Mouse (Mus musculus): Measurements from ENCODE around the gene Parm1.

Gene Parm1

GRCm38 (mm10) chr5:91517480-91518301 is at the start of gene Parm1:
TSS of gene Parm1 (plus strand) at chr5:91517615.
- DNase-seq: peak; percentile 37

DNA sequence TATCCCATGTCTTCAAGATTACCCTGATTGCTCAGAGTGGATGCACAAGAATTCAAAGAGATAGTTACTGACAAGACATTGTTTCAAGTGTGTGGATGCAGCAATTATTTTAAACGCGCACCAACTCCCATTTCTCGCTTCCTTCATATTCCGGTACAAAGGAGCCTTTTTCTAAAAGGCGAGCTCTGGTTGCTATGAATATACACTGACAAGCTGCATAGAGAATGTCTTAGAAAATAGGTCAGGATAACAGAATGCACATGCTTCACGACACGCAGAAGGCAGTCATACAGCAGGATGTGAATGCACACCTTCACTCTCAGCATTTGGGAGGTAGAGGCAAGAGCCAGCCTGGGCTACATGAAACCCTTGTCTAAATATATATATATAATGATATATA is 42.2 kb upstream of the Parm1 start:
- no peak for DNase-seq

- DNase-seq: no peak
Observed at GRCm38 (mm10) chr5:91476863-91477262, 40.6 kb upstream of the Parm1 start.

- DNase-seq: no peak
Observed at GRCm38 (mm10) chr5:91478673-91479072, 38.7 kb upstream of the Parm1 start.

DNA sequence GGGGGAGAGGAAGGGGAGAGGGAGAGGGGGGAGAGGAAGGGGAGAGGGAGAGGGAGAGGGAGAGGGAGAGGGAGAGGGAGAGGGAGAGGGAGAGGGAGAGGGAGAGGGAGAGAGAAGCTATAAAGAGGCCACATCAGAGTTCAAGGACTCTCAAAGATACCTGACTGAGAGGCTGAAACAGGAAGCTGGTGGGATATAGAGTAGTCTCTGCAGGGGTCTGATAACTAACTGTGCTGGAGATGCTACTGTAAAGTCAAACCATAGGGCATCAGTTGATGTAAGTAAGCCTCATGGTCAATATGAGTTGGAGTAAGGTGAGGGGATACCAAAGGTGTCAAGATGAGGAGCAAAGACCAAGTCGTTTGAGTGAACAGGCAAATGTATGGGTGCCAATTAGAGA is 37.3 kb upstream of the Parm1 start:
- DNase-seq: no peak

DNA sequence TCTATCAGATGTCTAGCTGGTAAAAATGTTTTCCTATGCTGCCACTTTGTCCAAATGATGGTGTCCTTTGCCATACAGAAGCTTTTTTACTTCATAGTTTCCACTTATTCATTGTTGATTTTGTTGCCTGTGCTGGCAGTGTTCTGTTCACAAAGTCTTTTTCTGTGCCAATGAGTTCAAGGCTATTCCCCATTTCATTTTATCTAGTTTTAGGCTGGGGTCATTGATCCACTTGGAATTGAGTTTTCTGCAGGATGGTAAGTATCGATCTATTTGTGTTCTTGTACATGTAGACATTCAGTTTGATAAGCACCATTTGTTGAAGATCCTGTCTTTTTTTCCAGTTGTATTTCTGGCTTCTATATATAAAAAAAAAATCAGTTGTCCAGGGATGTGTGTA is 33.1 kb upstream of the Parm1 start:
- no peak for DNase-seq

- no peak for DNase-seq
Observed at GRCm38 (mm10) chr5:91494456-91494855, 23.0 kb upstream of the Parm1 start.

DNA sequence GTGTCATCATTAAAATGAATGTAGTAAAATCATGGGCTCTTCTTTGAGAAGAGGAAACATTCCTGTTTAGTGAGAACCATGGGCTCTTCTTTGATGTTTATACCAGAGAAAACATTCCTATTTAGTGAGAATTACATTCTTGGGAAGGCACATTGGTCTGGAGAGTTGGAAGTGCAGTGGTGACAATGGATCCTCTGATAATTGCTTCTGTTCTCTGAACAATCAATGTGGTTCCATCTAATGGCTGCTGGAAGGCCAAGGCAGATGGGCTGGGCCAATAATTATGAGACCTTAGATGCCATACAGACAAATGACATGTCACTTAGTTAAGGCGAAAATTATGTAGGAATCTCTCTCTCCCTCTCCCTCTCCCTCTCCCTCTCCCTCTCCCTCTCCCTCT is 16.1 kb upstream of the Parm1 start:
- no peak for DNase-seq

DNA sequence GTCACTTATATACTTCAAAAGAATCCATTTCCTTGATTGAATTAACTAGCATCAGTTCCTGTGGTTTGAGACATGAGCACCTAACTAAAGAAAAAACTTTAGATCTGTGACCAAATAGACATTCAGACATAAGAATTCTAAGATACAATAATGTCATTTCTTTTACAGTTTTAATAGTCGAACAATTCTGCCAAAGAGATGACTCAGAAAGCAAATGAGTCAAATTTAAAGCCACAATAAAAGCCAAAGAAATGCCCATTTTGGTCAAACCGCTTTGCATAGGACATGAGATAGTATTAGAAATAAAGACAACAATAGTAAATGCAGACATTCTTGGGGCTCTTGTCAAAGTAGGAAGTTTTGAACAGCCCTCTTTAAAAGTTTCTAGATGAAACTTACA is 15.0 kb upstream of the Parm1 start:
- DNase-seq: no peak

DNA sequence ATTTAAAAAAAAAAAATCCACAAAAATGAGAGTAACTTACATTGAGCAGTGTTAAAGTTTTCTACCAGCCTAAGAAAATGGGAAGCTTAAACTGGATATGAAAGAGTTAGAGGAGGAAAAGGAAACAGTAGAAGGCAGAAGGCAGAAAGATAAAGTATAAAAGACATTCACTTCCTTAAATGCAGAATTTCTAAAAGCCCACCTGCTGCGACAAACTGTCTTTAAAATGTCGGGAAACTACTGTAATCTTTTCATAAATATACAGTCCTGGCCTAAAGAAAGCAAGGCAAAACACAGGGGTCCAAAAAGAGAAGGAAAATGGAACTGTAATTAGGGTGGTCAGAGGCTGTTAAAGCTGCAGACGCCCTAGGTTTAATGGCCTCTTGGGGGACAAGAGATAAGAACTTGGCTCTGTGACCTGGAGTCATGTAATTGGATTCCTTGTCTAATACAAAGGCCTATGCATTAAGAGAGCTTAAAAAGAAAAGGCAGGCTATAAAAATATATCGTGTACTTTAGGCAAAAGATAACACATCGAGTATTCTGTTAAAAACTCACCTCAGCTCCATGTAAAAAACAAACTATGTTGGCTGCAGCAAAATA is 13.0 kb upstream of the Parm1 start:
- no peak for DNase-seq

DNA sequence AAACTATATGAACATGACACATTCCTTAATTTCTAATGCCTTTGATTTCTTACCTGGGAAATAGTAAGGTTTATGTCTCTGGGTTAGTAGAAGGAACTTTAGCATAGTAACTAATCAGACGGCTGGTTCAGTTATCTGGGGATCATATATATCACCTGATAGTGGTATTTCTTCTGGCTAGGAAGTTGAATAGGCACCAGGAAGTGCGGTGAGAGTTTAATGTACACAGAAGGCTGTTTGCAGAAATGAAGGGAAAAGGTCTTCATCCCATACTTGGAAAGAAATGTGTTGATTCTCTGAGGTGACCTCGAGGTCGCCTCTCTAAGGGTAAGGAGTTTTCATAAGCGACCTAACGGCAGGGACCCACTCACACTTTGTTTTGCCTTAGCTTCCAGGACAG is 338 bp upstream of the Parm1 start:
- no peak for DNase-seq

GRCm38 (mm10) chr5:91518302-91518790 is 931 bp downstream of the Parm1 start:
- DNase-seq: no peak

DNA sequence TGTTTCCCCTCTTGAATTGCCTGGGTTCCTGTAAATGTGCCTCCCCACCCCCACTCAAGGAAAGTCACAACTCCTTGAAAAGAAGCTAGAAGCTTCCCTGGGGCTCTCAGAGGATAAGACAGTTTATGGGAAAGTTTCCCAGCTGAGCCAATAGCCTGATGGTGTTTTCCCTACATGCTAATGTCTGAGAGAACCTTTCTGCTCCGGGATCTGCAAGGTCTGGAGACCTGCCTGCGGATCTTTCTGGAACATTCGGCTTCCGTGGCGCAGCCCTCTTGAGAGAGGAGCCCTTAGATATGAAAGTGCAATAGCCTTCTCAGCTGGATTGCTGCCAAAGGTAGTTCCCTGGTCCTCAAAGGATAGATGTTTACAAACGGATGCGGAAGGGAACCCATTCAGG is 1.5 kb downstream of the Parm1 start:
- no peak for DNase-seq

DNA sequence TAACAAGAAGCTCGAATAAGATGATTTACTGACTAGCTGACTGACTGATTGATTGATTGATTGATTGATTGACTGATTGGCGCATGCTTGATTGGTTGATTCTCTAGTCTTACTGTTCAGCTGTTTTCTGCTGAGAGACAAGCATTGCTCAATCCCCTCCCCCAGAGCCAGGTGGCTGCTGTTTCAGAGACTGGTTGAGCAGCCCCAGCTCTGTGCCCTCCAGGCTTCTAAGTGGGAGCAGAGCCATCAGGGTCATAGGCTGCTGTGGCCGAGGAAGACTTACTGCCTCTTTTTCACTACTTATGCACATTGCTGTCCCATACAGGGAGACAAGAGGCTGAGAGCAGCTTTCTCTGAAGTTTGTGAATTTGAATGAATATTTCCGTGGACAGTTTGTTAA is 2.1 kb downstream of the Parm1 start:
- DNase-seq: no peak

GRCm38 (mm10) chr5:91532748-91533496 is 15.5 kb downstream of the Parm1 start:
- no peak for DNase-seq

- DNase-seq: peak; percentile 18
Observed at GRCm38 (mm10) chr5:91559071-91559610, 41.7 kb downstream of the Parm1 start.

GRCm38 (mm10) chr5:91559711-91560110 is 42.3 kb downstream of the Parm1 start:
- DNase-seq: no peak

- no peak for DNase-seq
Observed at GRCm38 (mm10) chr5:91561394-91561793, 44.0 kb downstream of the Parm1 start.

GRCm38 (mm10) chr5:91562486-91562885 is 45.1 kb downstream of the Parm1 start:
- DNase-seq: no peak

DNA sequence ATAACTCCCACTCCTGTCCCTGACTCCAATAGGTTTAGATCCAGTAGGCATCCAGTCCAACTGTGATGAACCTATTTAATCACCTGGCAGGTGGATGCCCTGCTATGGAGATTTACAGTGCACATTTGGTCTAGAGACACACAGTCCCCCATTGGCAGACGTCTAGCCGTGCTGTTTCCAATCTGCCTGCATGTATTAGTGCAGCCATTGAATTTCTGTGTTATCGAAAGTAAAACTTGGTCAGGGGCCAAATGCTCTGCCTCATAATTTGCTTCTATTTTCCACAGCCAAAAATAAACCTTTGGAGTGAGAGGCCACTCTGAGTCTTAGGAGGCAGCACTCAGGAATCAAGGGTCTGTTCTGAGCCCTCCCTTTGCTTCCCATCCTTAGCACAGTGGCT is 46.6 kb downstream of the Parm1 start:
- DNase-seq: no peak

DNA sequence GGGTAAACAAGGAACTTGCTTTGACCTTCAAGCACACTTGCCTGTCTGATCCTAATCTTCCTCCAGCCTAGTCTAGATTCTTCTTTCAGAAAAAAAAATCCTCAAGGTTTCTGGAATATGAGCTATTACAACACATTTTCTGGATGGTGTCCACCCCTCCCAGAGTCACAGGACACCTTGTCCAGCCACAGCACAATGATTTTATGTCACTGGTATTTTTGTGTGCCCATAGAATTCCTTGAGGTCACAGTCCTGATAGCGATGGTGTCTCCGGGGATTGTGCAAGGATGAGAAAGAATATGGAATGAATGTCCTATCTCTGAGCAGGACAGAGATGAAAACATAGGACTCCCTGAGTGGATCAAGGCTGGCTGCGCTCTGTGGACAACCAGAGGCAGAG is 48.0 kb downstream of the Parm1 start:
- no peak for DNase-seq

- no peak for DNase-seq
Observed at GRCm38 (mm10) chr5:91566591-91566990, 49.2 kb downstream of the Parm1 start.

DNA sequence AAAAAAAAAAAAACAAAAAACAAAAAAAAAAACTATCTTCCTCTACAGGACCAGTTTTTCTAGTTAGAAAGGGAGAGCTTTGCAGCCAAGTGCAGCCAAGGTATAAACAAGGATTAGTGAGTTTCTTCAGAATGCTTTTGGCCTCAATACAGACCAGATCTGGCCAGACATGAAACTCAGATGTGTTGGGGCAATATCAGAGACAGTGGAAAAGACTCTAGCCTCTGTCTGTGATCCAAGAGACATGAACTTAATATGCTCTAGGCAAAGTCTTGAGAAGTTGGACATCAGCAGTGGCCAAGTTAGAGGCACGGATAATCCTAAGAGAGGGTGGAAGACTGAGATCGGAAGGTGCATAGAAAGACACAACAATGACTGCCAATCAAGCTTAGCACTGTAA is 56.8 kb downstream of the Parm1 start:
- DNase-seq: no peak

- no peak for DNase-seq
Observed at GRCm38 (mm10) chr5:91578924-91579323, 61.5 kb downstream of the Parm1 start.

All from cerebellum, adult 9-11 months (tissue).